Mouse (Mus musculus) B cell, adult (primary cell): ENCODE measurements around the gene Smpd4. TPM values are rescaled to one million over a fixed set of nuclear protein-coding genes. Genes with fewer than 3 reads are reported as not detected.

Experiments used
- total RNA-seq: library from RNA; stranded (reverse); gene quantifications from 4 replicates; pipeline ENCODE4 v1.2.4, GENCODE M21; 2023; ENCODE audit not compliant: inconsistent age

Smpd4 gene
- 48.5 to 64.1 TPM (median 53.1 TPM) in 4 replicates for total RNA-seq

DNA sequence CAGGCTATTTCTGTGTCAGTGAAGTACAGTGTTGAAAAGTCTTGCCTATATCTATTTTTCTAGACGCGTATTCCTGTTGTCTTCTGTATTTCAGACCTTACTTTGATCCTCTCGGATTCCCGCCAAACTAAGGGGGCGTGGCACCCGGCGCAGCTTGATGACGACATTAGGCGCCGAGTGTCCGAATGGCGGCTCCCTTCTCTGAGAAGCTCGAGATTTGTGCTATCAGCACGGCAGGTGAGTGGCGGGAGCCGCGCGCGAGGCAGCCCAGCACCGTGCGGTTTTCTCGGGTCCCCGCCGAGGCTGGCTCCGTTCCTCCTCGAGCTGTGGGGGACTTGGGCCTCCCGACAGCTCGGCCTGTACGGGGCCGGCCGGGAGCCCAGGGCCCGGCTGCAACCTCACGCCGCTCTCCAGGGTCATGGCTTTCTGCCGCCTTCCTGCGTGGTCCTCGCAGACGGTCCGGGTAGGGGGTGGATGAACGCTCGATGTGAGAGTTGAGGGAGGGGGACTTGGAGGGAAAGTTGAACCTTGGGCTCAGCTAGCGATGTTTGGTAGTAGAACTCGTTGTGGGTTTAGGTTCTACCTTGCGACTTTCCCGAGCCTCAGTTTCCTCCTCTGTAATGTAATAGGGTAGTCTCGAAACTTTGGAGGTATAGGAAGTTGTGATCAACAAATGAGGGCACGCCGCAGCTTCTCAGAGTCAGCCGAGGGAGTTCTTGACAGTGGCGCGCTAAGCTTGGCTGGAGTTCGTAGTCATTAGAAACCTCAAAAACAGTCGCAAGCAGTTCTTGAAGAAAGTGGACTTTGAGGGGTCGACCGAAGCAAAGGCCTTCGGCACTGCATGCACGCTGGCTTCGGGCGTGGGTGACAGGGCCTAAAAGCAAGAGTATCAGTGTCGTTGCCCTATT, at the start of gene Smpd4:
Gene Smpd4 (plus strand): TSS at position 157 of the 908 bp plus-strand sequence.

DNA sequence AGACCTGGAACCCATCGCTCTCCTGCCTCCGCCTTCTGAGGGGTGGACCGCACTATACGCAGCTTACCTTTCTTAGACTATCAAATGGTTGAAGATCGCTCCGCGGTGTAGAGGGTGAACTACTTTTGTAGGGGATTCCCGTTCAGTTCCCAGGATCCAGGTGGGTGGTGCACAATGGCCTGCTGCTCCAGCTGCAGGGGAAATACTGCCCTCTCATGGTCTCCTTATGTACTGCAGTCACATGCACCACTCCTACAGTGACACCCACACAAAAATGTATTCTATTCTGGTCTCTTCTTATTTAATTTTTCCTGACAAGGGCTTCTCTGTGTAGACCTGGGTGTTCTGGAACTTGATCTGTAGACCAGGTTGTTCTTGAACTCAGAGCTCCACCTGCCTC, 36.1 kb upstream of the Smpd4 start, which contains the start of gene Slc7a4:
Gene Slc7a4 (minus strand): TSS at position 151 of the 400 bp plus-strand sequence.

DNA sequence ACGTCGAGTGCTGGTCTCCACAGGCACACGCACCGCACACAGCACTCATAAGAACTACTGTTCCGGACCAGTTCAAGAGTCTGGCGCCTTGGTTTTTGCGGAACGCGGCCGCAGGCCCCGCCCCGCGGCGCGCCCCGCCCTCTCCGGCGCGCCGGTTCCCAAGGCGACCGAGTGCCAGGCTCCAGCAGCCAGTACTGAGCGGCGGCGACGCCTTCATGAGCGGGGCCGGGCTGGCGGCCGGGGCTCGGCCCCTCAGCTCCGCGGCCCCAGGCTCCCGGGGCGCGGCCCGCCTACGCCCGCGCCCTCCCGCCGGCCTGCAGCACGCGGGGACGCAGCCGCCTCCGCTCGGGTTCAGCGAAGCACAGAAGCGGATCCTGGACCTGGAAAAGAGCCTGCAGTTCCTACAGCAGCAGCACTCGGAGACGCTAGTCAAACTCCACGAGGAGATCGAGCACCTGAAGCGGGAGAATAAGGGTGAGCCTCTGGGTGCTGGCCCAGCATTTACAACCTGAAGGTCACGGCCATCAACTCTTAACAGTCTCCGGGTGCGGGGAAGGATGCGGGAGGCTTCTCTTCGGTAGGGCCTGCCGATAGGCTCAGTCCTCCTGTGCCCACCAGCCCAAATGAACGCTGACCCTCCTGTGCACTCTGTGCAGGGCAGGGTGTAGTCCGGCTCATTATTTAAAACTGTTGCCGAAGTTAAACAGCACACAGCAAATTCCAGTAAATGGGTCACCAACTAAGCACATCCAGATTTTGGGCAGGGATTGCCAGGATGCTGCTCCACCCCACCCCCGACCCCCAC, 27.4 kb downstream of the Smpd4 start, which contains the start of gene Ccdc74a:
Gene Ccdc74a (plus strand): TSS at position 161 of the 805 bp plus-strand sequence.

Other genes starting within 250 kb of the Smpd4 start
- 64.1 to 68.6 TPM (median 65.6 TPM) in 4 replicates for gene Snap29, start 213.4 kb upstream of the Smpd4 start, total RNA-seq
- 137 to 142 TPM (median 141 TPM) in 4 replicates for gene Pi4ka, start 213.0 kb upstream of the Smpd4 start, total RNA-seq
- 46.9 to 54.3 TPM (median 51.0 TPM) in 4 replicates for gene Crkl, start 167.4 kb upstream of the Smpd4 start, total RNA-seq
- not detected in 4 replicates for gene Aifm3, start 129.7 kb upstream of the Smpd4 start, total RNA-seq
- 50.6 to 71.7 TPM (median 61.7 TPM) in 4 replicates for gene Lztr1, start 110.7 kb upstream of the Smpd4 start, total RNA-seq
- 28.4 to 40.7 TPM (median 36.0 TPM) in 4 replicates for gene Thap7, start 88.2 kb upstream of the Smpd4 start, total RNA-seq
- gene Lrrc74b, start 58.1 kb upstream of the Smpd4 start, total RNA-seq = not detected in 4 replicates
- gene P2rx6, start 57.5 kb upstream of the Smpd4 start, total RNA-seq = not detected in 4 replicates
- not detected in 4 replicates for gene Slc7a4, start 36.1 kb upstream of the Smpd4 start, total RNA-seq
- gene Ccdc74a, start 27.1 kb downstream of the Smpd4 start, total RNA-seq = not detected in 4 replicates
- 126 to 138 TPM (median 127 TPM) in 4 replicates for gene Med15, start 113.5 kb downstream of the Smpd4 start, total RNA-seq
- 10.9 to 21.7 TPM (median 12.8 TPM) in 4 replicates for gene Klhl22, start 140.3 kb downstream of the Smpd4 start, total RNA-seq
- gene Scarf2, start 177.9 kb downstream of the Smpd4 start, total RNA-seq = 0.24 to 0.26 TPM (median 0.24 TPM) in 3 of 4 replicates, not detected in the other
- gene B830017H08Rik, start 213.8 kb downstream of the Smpd4 start, total RNA-seq = not detected in 4 replicates
- gene Car15, start 219.0 kb downstream of the Smpd4 start, total RNA-seq = 13.5 to 20.7 TPM (median 15.1 TPM) in 4 replicates